Mouse (Mus musculus) adrenal gland, adult 8-10 months (tissue): ENCODE measurements around the gene Mpv17. TPM values are rescaled to one million over a fixed set of nuclear protein-coding genes. Genes with fewer than 3 reads are reported as not detected.

Experiments used
- DNase-seq: peaks from one replicate; pipeline ENCODE4 v3.0.0; 2022
- total RNA-seq, 4 experiments: library from RNA; stranded (reverse); gene quantifications; 2 replicates each; pipeline ENCODE4 v1.2.4; 2022

Gene Mpv17
- total RNA-seq, 4 experiments from 2014 or later = 63.7 to 83.4 (median 76.4) TPM

DNA sequence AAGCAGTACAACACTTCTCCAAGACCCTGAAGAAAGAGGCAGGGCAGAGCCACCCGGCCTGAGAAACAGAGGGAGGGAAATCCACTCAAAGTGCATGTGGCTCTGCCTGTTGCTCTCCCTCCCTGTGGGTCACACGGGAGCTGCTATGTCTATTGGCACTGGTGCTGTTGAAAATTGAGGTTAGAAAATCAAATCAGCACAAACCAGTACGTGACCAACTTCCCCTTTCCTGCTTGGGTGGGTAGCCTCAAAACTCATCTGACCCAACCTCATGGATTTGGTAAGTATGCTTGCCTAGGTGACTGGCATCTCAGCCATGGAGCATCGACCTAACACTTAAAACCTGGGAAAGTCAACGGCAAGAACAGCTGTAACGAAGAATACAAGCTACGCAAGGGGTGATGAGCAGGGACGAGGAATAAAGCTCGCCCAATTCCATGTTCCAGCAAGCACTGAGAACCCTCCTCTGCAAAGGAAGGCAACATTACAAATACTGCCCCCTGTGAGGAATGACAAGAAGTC, 48.2 kb downstream of the Mpv17 start, which contains the start of gene Dnajc5g:
Gene Dnajc5g (plus strand): TSS at position 472 of the 522 bp plus-strand sequence.
- no peak for DNase-seq

DNA sequence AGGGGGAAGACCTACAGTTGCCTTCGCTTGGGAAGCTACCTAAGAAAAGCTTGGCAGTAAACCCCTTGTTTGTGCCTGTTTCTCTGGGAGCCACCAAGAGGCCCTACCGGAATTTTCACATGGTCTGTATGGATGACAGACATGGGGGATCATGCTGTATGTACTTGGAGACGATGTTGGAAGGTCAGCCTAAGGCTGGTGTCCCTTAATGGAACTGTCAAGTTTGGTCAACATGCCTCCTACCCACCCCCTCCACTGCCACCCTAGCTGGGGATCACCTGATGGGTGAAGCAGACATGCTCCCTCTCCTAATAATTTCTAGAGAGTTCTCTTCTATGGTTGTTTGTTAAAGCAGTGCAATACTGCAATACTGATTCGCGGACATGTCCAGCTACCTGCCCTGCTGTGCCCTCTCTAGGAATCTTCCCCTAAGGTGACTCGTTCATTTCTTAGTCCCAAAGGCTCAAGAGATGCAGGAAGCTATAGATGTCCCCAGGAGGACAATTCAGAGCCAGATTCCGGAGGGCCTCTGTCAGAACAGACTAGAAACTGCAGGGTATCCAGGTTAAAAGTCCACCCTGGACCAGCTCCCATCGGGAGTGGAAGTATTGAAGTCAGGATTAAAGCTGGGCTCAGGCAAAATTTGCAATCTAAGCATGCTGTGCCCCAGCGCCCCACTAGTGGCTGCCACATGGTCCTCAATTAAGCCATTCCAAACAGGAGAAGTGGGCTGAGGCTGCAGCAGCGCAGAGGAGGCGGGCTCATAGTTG, 58.2 kb downstream of the Mpv17 start:
- DNase-seq = no peak

DNA sequence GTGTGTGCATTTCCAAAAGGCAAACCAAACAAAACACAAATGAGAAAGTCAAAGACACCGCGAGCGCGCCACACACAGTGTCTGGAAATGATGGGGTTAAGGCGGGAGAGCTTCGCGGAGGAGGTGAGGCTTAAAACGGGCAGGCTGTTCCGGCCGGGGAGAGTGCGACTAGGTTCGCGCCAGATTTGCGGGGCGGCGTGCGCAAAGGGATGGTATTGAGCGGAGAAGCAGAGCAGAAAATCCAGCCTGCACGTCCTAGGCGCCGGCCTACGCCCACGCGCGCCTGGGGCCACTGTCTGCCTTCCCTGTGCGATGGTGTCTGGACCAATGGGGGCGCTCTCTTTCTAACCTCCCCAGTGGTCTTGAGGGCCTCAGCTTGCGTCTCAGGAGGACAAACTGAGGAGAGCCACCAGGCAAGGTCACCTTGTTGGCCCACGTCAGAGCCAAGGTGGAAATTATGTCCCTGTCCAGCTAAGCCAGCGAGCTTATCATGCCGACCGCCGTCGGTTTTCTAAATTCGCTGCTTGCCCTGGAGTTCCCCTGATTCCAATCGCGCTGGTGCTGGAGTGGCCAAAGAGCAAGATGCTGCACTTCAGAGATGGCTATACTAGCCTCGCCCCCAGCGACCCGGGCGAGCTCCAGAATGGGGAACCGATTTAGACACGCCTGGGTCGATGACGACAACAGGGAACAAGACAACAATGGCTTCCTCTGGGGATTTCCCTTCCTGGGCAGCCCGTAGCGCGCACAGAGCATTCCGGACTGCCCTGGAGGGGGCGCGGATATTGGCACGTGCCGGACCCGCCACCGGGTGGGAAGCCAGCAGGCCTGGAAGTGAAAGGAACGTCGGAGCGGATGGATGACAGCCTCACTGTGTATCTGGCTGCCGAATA, 59.0 kb downstream of the Mpv17 start:
- DNase-seq = no peak

DNA sequence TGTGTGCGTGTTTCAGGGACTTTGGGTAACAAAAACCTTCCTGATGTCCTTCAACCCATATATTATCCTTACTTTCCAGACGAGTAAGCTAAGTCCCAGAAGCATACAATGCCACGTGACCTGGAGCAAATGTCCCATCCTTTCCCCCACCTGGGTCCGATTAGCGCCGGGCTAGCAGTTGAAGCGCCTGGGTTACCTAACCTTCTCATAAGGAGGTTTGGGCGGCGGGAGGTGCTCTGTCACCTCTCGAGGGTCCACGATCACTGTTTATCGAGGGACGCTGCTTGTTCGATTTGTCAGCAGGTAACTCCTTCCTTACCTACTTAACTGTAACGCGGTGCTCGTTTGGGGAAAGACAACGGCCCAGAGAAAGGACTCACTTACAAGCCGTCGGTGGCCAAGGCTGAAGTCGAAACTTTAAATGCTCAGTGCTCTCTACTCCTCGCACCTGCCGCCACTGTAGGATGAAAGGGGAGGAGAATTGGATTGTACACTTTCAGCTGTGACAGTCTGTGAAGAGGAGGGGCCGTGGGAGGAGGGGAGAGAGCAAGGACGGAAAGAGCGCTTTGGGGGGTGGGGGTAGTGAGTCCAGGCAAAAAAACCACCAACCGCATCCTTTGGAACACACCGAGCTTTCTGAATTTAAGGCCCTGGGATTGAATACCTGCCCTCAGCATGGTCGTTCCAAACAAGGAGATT, 59.8 kb downstream of the Mpv17 start:
- DNase-seq = no peak

DNA sequence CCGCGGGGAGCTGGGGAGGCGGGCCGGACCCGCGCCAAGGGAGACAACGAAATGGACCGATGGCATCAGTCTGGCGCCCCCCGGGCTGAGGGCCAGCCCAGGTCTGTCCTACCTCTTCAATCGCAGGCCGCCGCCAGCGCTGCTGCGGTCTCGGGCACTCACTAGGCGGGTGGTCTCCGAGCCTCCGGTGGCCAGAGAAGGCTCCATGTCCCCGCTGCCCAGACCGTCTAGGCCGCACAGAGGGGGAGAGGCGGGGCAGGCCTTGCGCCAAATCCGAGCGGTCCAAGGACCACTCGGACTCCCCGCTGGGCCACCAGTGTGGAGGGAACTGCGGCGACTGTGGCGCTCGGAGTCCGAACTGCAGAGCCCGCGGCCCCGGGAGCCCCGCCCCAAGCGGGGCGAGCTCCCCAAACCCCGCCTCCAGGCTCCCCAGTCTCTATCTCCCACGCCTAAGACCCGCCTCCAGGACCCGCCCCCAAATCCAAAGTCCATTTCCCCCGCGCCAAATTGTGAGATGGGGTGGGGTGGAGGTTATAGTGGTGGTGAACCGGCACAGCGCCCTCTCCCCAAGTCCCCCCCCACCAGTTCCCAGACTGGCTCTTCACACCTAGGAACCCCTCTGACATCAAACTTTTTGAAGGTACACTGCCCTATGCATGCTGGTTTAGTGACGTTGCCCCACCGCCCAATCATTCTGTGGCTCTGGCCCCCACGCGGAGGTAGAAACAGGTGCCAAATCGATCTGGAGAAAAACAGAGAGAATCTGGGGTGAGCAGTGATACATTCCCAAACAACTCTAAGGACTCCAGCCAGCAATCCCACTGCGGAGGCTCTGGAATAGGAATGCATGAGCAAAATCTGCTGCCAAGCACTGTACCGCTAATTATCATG, 60.7 kb downstream of the Mpv17 start:
- no peak for DNase-seq

DNA sequence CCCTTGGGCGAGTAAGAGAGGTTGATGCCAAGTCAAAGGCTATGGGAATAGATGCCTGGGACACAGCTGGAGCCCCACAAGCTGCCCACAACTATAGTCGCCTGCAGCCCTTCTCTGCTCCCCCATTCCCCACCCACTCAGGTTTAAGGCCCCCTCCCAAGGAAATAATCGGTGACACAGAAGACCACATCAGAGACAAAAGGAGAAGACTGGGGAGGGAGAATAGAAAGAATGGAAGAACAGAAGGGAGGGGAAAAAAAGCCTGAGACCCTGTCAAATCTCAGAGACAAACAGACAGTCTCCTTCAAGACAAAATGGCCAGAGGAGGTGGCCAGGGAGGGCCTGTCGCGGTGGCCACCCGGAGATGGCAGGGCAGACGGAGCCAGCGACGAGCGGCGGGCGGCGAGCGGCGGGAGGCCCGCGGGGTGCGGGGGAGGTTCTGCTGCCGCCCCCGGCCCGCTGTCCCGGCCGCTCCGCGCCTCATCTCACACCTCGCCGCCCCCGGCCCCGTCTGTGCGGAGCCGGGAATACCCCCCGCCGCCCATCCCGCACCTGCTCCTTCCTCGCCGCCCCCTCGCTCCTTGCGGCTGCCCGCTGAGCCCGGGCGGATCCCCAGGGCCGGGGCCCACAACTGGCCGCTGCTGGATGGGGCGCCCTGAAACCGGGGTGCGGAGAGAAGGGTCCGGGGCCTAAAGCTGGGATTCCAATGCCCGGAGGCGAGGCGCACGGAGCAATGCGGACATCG, 61.6 kb downstream of the Mpv17 start:
- DNase-seq = no peak

Other genes starting within 250 kb of the Mpv17 start
- 100 to 1,000 TPM; 210 to 235 (median 214) TPM for gene Ost4, start 246.5 kb downstream of the Mpv17 start, total RNA-seq
- gene Emilin1, start 240.8 kb downstream of the Mpv17 start, total RNA-seq = 10 to 100 TPM; 48.7 to 62.4 (median 51.8) TPM
- 10 to 100 TPM; 60.9 to 74.4 (median 69.4) TPM for gene Khk, start 232.8 kb downstream of the Mpv17 start, total RNA-seq
- 1 to 10 TPM; 1.0 to 3.0 (median 1.8) TPM for gene Cgref1, start 208.7 kb downstream of the Mpv17 start, total RNA-seq
- 100 to 1,000 TPM; 129 to 211 (median 186) TPM for gene Preb, start 193.9 kb downstream of the Mpv17 start, total RNA-seq
- gene Tcf23, start 185.6 kb downstream of the Mpv17 start, total RNA-seq = 1 to 10 TPM; 1.0 to 2.5 (median 1.4) TPM
- gene Atraid, start 105.9 kb downstream of the Mpv17 start, total RNA-seq = 100 to 1,000 TPM; 122 to 138 (median 130) TPM
- 10 to 100 TPM; 33.5 to 46.4 (median 38.1) TPM for gene Slc5a6, start 105.3 kb downstream of the Mpv17 start, total RNA-seq
- gene Cad, start 99.5 kb downstream of the Mpv17 start, total RNA-seq = 10 to 100 TPM; 23.1 to 52.0 (median 33.6) TPM
- not detected for gene Dnajc5g, start 48.0 kb downstream of the Mpv17 start, total RNA-seq
- gene Slc30a3, start 46.0 kb downstream of the Mpv17 start, total RNA-seq = under 1 TPM in 1 of 4 experiments, not detected in 3; 0.28 TPM
- not detected for gene Trim54, start 37.5 kb downstream of the Mpv17 start, total RNA-seq
- not detected for gene Ucn, start 15.4 kb downstream of the Mpv17 start, total RNA-seq
- gene Gm29609, start 25.7 kb upstream of the Mpv17 start, total RNA-seq = 1 to 10 TPM in 3 of 4 experiments, under 1 TPM in 1; 0.41 to 3.9 (median 2.9) TPM
- 10 to 100 TPM; 65.5 to 98.8 (median 71.9) TPM for gene Gtf3c2, start 25.9 kb upstream of the Mpv17 start, total RNA-seq
- gene Snx17, start 39.0 kb upstream of the Mpv17 start, total RNA-seq = 100 to 1,000 TPM; 109 to 135 (median 126) TPM
- 10 to 100 TPM; 34.5 to 44.5 (median 38.9) TPM for gene Eif2b4, start 39.2 kb upstream of the Mpv17 start, total RNA-seq
- gene Zfp513, start 48.1 kb upstream of the Mpv17 start, total RNA-seq = 10 to 100 TPM; 23.8 to 41.1 (median 37.2) TPM
- 100 to 1,000 TPM in 3 of 4 experiments, 10 to 100 TPM in 1; 93.5 to 125 (median 105) TPM for gene Ppm1g, start 66.4 kb upstream of the Mpv17 start, total RNA-seq
- gene Nrbp1, start 86.6 kb upstream of the Mpv17 start, total RNA-seq = 100 to 1,000 TPM in 2 of 4 experiments, 10 to 100 TPM in 2; 85.7 to 104 (median 96.6) TPM
- under 1 TPM in 3 of 4 experiments, not detected in 1; 0.56 to 0.81 (median 0.59) TPM for gene Gm9970, start 87.0 kb upstream of the Mpv17 start, total RNA-seq
- gene Krtcap3, start 97.4 kb upstream of the Mpv17 start, total RNA-seq = 1 to 10 TPM; 3.8 to 9.2 (median 4.6) TPM
- 10 to 100 TPM; 38.1 to 62.4 (median 49.5) TPM for gene Ift172, start 136.9 kb upstream of the Mpv17 start, total RNA-seq
- 10 to 100 TPM in 2 of 4 experiments, 1 to 10 TPM in 2; 6.6 to 15.1 (median 10.6) TPM for gene Fndc4, start 141.8 kb upstream of the Mpv17 start, total RNA-seq
- gene Gckr, start 143.2 kb upstream of the Mpv17 start, total RNA-seq = under 1 TPM in 3 of 4 experiments, not detected in 1; 0.26 to 0.70 (median 0.49) TPM